Mouse (Mus musculus): ENCODE measurements around the gene Hist2h2ab.
"Not testable (repeated sequence)": the region's sequence is repeated elsewhere in the genome, so short reads cannot be mapped to it uniquely, and the experiment has no call there.

The Hist2h2ab gene

DNA sequence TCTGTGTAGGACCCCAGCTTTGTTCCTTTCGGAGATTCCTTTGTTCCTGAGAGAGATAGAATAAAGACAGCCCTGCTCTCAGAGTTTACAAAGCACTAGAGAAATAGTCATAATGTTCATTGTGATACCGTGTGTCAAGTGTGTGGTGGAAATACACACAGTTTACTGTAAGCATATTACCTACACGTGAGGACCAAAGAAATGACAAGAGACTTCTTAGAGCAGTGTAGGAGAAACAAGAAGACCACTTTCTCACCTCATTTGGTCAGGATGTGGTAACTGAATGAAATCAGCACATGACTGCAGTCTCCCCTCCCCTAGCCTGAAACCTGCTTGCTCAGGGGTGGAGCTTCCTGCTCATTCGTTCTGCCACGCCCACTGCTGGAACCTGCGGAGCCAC, 21.5 kb upstream of the Hist2h2ab start:
- no peak for DNase-seq (ENCODE audit: low spot score in 2 of 2)

- not testable (repeated sequence) for DNase-seq (ENCODE audit: low spot score in 2 of 2)
Measured at GRCm38 (mm10) chr3:96198601-96199251, 20.9 kb upstream of the Hist2h2ab start.

- no peak for DNase-seq (ENCODE audit: low spot score in 2 of 2)
Measured at GRCm38 (mm10) chr3:96199731-96200130, 19.9 kb upstream of the Hist2h2ab start.

GRCm38 (mm10) chr3:96207819-96208218, 11.8 kb upstream of the Hist2h2ab start:
- DNase-seq (ENCODE audit: low spot score in 2 of 2) = no peak

- no peak for DNase-seq (ENCODE audit: low spot score in 2 of 2)
Measured at GRCm38 (mm10) chr3:96209242-96209641, 10.4 kb upstream of the Hist2h2ab start.

DNA sequence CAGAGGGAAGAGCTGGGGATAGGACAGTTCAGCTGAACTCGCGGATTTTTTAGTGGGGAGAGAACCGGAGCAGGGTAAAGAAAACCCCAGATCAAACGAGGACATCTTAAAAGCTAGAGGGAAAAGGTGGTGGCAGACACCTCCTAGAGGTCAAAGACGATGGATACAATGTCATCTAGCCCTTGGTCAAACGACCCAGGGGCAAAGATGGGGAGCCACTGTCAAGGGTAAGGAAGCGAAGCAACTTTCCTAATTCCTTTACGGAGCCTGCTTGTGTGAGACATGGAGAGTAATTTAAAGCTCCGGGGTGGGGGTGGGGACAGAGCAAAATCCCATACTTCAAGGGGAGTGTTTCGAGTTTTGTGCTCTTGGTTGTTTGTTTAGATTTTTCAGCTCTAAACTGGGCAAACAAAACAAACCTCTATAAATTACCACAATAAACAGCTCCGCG, 449 bp upstream of the Hist2h2ab start:
- peak; percentile 54 to 65 for DNase-seq (ENCODE audit: low spot score in 2 of 2)

- not testable (repeated sequence) for DNase-seq (ENCODE audit: low spot score in 2 of 2)
Measured at GRCm38 (mm10) chr3:96220131-96220764, 583 bp downstream of the Hist2h2ab start.

GRCm38 (mm10) chr3:96220765-96221639, 1.3 kb downstream of the Hist2h2ab start, which contains the start of the genes Hist2h2ac and Hist2h2be:
Gene Hist2h2ac, minus strand, starts transcription at chr3:96220880.
Gene Hist2h2be, plus strand, starts transcription at chr3:96221119.
- DNase-seq (ENCODE audit: low spot score in 2 of 2) = peak; percentile 88 to 96

- peak; percentile 62 to 75 for DNase-seq (ENCODE audit: low spot score in 2 of 2)
Measured at GRCm38 (mm10) chr3:96221640-96222038, 2.0 kb downstream of the Hist2h2ab start.

- peak in 1 of 2 experiments; percentile 17 for DNase-seq (ENCODE audit: low spot score in 2 of 2)
Measured at GRCm38 (mm10) chr3:96222774-96223173, 3.1 kb downstream of the Hist2h2ab start.

DNA sequence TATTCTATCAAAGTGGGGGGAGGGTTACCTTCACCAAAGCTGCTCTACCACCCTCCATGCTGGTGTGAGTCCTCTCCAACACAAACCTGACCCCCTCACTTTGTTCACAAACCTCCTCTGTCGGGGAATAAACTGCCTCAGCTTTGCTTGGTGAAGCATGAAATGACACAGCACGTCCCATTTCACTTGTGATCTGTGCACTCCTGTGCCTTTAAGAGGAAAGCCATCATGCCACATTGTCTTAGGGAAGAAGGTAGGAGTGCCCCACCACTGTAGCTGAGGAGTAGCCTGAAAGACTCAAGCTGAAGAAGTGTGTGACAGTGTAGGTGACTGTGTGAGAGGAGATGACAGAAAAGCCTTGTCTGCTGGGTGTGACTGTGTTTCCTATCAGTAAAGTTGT, 5.8 kb downstream of the Hist2h2ab start:
- no peak for DNase-seq (ENCODE audit: low spot score in 2 of 2)

GRCm38 (mm10) chr3:96226695-96227648, 7.3 kb downstream of the Hist2h2ab start:
- no peak for DNase-seq (ENCODE audit: low spot score in 2 of 2)

- no peak for DNase-seq (ENCODE audit: low spot score in 2 of 2)
Measured at GRCm38 (mm10) chr3:96228828-96229227, 9.2 kb downstream of the Hist2h2ab start.

DNA sequence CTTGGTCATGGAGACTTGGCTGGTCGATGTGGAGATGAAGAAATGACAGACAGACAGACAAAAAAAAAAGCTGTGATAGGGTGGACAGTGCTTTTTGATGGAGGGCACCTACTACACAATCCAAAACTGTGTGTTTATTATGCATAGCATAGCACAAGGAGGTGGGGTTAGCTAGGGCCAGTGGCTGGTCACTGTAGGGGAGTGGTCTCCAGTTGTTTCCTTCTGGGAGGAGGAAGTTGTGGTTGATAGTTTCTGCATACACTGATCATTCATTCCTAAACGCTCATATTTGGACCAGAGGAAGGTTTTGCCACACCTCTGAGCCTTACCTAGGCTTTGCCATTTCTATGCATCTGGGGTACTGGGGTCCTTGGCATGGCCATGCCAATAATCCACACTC, 10.7 kb downstream of the Hist2h2ab start:
- no peak for DNase-seq (ENCODE audit: low spot score in 2 of 2)

GRCm38 (mm10) chr3:96230910-96231757, 11.5 kb downstream of the Hist2h2ab start:
- no peak for DNase-seq (ENCODE audit: low spot score in 2 of 2)

DNA sequence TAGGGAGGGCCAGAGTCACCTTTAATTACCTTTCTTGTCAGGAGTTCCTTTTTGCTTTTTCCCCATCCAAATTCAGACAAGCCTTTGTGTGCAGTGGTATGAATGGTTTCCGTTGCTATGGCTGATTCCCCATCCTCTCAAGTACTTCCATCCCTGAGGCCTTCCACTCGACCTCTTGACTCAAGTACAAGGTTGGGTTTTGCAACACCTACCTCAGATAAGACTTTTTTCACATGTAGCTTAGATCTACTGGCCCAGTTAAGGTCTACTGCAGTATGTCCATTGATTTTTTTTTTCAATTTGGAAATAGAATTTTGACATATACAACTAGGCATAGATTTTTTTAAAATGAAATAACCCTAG, 12.1 kb downstream of the Hist2h2ab start:
- DNase-seq (ENCODE audit: low spot score in 2 of 2) = no peak

DNA sequence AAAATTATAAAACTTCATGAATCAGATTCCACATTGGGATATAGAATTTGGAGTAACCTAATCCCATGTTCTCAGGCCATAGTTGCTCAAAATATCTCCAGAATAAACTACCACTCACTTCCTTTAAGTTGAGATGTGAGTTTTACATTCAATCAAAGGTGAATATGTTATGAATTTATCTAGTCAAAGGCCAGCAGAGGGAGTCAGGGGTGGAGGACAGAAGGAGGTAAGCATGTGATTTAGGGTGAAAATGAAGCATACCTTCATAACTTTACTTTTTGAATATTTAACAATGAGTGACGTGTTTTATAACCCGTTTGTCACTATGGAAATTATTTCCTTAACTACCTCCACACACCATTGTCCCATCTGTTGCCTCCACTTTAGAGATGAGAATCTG, 15.2 kb downstream of the Hist2h2ab start:
- DNase-seq (ENCODE audit: low spot score in 2 of 2) = no peak

- no peak for DNase-seq (ENCODE audit: low spot score in 2 of 2)
Measured at GRCm38 (mm10) chr3:96235836-96236235, 16.2 kb downstream of the Hist2h2ab start.

- DNase-seq (ENCODE audit: low spot score in 2 of 2) = peak in 1 of 2 experiments; percentile 45
Measured at GRCm38 (mm10) chr3:96236834-96237334, 17.2 kb downstream of the Hist2h2ab start.

DNA sequence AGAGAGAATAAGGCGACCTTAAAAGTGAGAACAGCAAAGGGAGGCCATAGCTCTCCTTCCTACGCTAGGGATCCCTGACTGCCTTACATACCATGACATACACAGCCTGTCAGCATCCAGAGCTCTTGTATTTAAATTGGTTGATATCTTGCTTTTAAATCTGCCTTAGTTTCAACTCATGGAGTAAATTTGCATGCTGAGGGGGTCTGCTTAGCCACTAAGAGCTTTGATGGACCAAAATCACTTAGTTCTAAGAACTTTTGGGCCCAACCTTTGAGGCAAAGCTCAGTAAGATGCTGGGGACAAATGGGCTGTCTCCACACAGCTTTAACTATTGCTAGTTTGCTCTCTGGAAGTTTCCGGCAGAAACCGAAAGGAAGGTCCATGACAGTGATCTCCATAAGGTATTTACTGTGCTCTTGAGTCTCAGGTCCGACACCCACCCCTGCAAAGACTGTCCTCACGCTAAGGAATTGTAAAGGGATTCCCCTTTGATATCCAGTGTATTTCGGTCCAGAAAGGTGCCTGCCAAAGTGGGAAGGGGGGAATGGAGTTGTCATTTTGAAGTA, 17.8 kb downstream of the Hist2h2ab start:
- DNase-seq (ENCODE audit: low spot score in 2 of 2) = peak in 1 of 2 experiments; percentile 53

Measured in spleen, postnatal 10 days (tissue).